Mouse (Mus musculus) MEL (cell line): ENCODE results near the gene Gp6. TPM values are rescaled to one million over a fixed set of nuclear protein-coding genes. Genes with fewer than 3 reads are reported as not detected.

ENCODE experiments used
- DNase-seq: peaks from one replicate; pipeline ENCODE4 v3.0.0; 2011; ENCODE audit warnings: low read depth, low spot score
- H3K27ac ChIP-seq: 2 replicates; pipeline ENCODE4 v1.5.1; 2012; ENCODE audit warnings: low read depth, mild to moderate bottlenecking, control low read depth, low read length, moderate library complexity; ENCODE audit not compliant: control insufficient read depth
- H3K27me3 ChIP-seq, 2 experiments: fragments of 150-350 bp in 1 of 2; sonication (generic) in 1 of 2; 2 replicates each; pipeline ENCODE4 v1.6.1; 2012; ENCODE audit warnings: low read length in 2 of 2, mild to moderate bottlenecking in 2 of 2, improper control_type of control experiment in 1 of 2, moderate library complexity in 1 of 2; ENCODE audit not compliant: insufficient read depth in 2 of 2, control insufficient read depth in 1 of 2
- H3K36me3 ChIP-seq, 2 experiments: 2 replicates each; pipeline ENCODE4 v1.6.1; 2012 to 2014; ENCODE audit warnings: low read length in 2 of 2, improper control_type of control experiment in 1 of 2, inconsistent platforms in 1 of 2, mild to moderate bottlenecking in 1 of 2; ENCODE audit not compliant: insufficient read depth in 2 of 2, control insufficient read depth in 1 of 2
- H3K4me1 ChIP-seq, 2 experiments: fragments of 150-350 bp in 1 of 2; sonication (generic) in 1 of 2; 2 replicates each; pipeline ENCODE4 v1.6.1; 2012; ENCODE audit warnings: low read length in 2 of 2, improper control_type of control experiment in 1 of 2, mild to moderate bottlenecking in 1 of 2; ENCODE audit not compliant: insufficient read depth in 2 of 2, control insufficient read depth in 1 of 2
- H3K4me3 ChIP-seq, 2 experiments: fragments of 150-350 bp in 1 of 2; sonication (generic) in 1 of 2; 2 replicates each; pipeline ENCODE4 v1.5.1; 2012; ENCODE audit warnings: low read depth in 2 of 2, low read length in 2 of 2, mild to moderate bottlenecking in 2 of 2, moderate library complexity in 2 of 2, control low read depth in 1 of 2, improper control_type of control experiment in 1 of 2; ENCODE audit not compliant: control insufficient read depth in 1 of 2, insufficient read depth in 1 of 2
- H3K79me2 ChIP-seq: 2 replicates; pipeline ENCODE4 v1.6.1; 2012; ENCODE audit warnings: mild to moderate bottlenecking, low read length, moderate library complexity; ENCODE audit not compliant: control insufficient read depth, poor library complexity, insufficient read depth
- H3K9ac ChIP-seq: 2 replicates; pipeline ENCODE4 v1.6.1; 2012; ENCODE audit warnings: low read depth, mild to moderate bottlenecking, control low read depth, low read length, moderate library complexity; ENCODE audit not compliant: control insufficient read depth, poor library complexity, severe bottlenecking
- H3K9me3 ChIP-seq: fragments of 150-350 bp; sonication (generic); replicated peaks from 2 replicates; pipeline ENCODE4 v1.6.1; 2012; ENCODE audit warnings: mild to moderate bottlenecking, low read length, improper control_type of control experiment, moderate library complexity; ENCODE audit not compliant: insufficient read depth
- BHLHE40 ChIP-seq: IDR thresholded peaks from 2 replicates; pipeline ENCODE4 v1.6.1; 2012; ENCODE audit warnings: low read depth, mild to moderate bottlenecking, inconsistent platforms, low read length, improper control_type of control experiment, borderline replicate concordance
- CHD1 ChIP-seq: IDR thresholded peaks from 2 replicates; pipeline ENCODE4 v1.6.1; 2012; ENCODE audit warnings: low read depth, mild to moderate bottlenecking, inconsistent platforms, low read length, improper control_type of control experiment
- CHD2 ChIP-seq: IDR thresholded peaks from 2 replicates; pipeline ENCODE4 v1.6.1; 2011; ENCODE audit warnings: low read length, improper control_type of control experiment
- CTCF ChIP-seq, 3 experiments: IDR thresholded peaks in 2 of 3; conservative IDR thresholded peaks in 1 of 3; 2 replicates each; pipeline ENCODE4 v1.5.1; 2011 to 2012; ENCODE audit warnings: low read length in 3 of 3, low read depth in 2 of 3, mild to moderate bottlenecking in 2 of 3, improper control_type of control experiment in 1 of 3, inconsistent platforms in 1 of 3, mixed read lengths in 1 of 3, moderate library complexity in 1 of 3; ENCODE audit not compliant: control insufficient read depth in 1 of 3, insufficient read depth in 1 of 3, poor library complexity in 1 of 3, severe bottlenecking in 1 of 3
- E2F4 ChIP-seq: IDR thresholded peaks from 2 replicates; pipeline ENCODE4 v1.6.1; 2011; ENCODE audit warnings: low read depth, low read length, improper control_type of control experiment, borderline replicate concordance
- ELF1 ChIP-seq: IDR thresholded peaks from 2 replicates; pipeline ENCODE4 v1.6.1; 2014; ENCODE audit warnings: low read depth, mild to moderate bottlenecking, inconsistent platforms, low read length, improper control_type of control experiment, moderate library complexity
- EP300 ChIP-seq, 2 experiments: IDR thresholded peaks; 2 replicates each; pipeline ENCODE4 v1.6.1; 2011; ENCODE audit warnings: improper control_type of control experiment in 2 of 2, low read length in 2 of 2, low read depth in 1 of 2, mild to moderate bottlenecking in 1 of 2
- ETS1 ChIP-seq: IDR thresholded peaks from 2 replicates; pipeline ENCODE4 v1.6.1; 2012; ENCODE audit warnings: low read depth, mild to moderate bottlenecking, inconsistent platforms, low read length, improper control_type of control experiment, moderate library complexity
- GABPA ChIP-seq: IDR thresholded peaks from 2 replicates; pipeline ENCODE4 v1.6.1; 2012; ENCODE audit warnings: low read depth, mild to moderate bottlenecking, inconsistent platforms, low read length, improper control_type of control experiment, moderate library complexity
- GATA1 ChIP-seq: IDR thresholded peaks from 2 replicates; pipeline ENCODE4 v1.6.1; 2011; ENCODE audit warnings: low read depth, low read length, improper control_type of control experiment
- JUND ChIP-seq: IDR thresholded peaks from 2 replicates; pipeline ENCODE4 v1.6.1; 2011; ENCODE audit warnings: low read depth, mild to moderate bottlenecking, improper control_type of control experiment, low read length
- KAT2A ChIP-seq: conservative IDR thresholded peaks from 2 replicates; pipeline ENCODE4 v1.6.1; 2012; ENCODE audit warnings: low read depth, low read length, improper control_type of control experiment, inconsistent platforms
- MAFK ChIP-seq: IDR thresholded peaks from 2 replicates; pipeline ENCODE4 v1.6.1; 2011; ENCODE audit warnings: low read depth, mild to moderate bottlenecking, low read length, improper control_type of control experiment, borderline replicate concordance
- MAX ChIP-seq: IDR thresholded peaks from 2 replicates; pipeline ENCODE4 v1.6.1; 2011; ENCODE audit warnings: low read length, improper control_type of control experiment
- MAZ ChIP-seq: IDR thresholded peaks from 2 replicates; pipeline ENCODE4 v1.6.1; 2012; ENCODE audit warnings: low read depth, mild to moderate bottlenecking, inconsistent platforms, low read length, improper control_type of control experiment
- MEF2A ChIP-seq: IDR thresholded peaks from 2 replicates; pipeline ENCODE4 v1.6.1; 2014; ENCODE audit warnings: low read depth, mild to moderate bottlenecking, inconsistent platforms, low read length, improper control_type of control experiment; ENCODE audit not compliant: poor library complexity, insufficient replicate concordance, severe bottlenecking; ENCODE audit errors: extremely low read depth
- MXI1 ChIP-seq: IDR thresholded peaks from 2 replicates; pipeline ENCODE4 v1.6.1; 2011; ENCODE audit warnings: mild to moderate bottlenecking, low read depth, low read length, improper control_type of control experiment
- MYB ChIP-seq: IDR thresholded peaks from 2 replicates; pipeline ENCODE4 v1.6.1; 2011; ENCODE audit warnings: mild to moderate bottlenecking, low read depth, low read length, improper control_type of control experiment
- MYC ChIP-seq: IDR thresholded peaks from 2 replicates; pipeline ENCODE4 v1.6.1; 2011; ENCODE audit warnings: low read depth, mild to moderate bottlenecking, low read length, improper control_type of control experiment, moderate library complexity
- NELFE ChIP-seq: IDR thresholded peaks from 2 replicates; pipeline ENCODE4 v1.6.1; 2011; ENCODE audit warnings: low read depth, low read length, improper control_type of control experiment
- POLR2A ChIP-seq, 2 experiments: IDR thresholded peaks; 2 replicates each; pipeline ENCODE4 v1.6.1; 2011 to 2012; ENCODE audit warnings: low read length in 2 of 2, mild to moderate bottlenecking in 2 of 2, control low read depth in 1 of 2, improper control_type of control experiment in 1 of 2, low read depth in 1 of 2, moderate library complexity in 1 of 2; ENCODE audit not compliant: control insufficient read depth in 1 of 2, insufficient read depth in 1 of 2, poor library complexity in 1 of 2
- POLR2AphosphoS2 ChIP-seq: IDR thresholded peaks from 2 replicates; pipeline ENCODE4 v1.6.1; 2011; ENCODE audit warnings: low read length, improper control_type of control experiment
- POLR2AphosphoS5 ChIP-seq: IDR thresholded peaks from 2 replicates; pipeline ENCODE4 v1.6.1; 2012; ENCODE audit warnings: low read depth, borderline replicate concordance, mild to moderate bottlenecking, inconsistent platforms, low read length, moderate library complexity, mixed read lengths
- RAD21 ChIP-seq: IDR thresholded peaks from 2 replicates; pipeline ENCODE4 v1.6.1; 2011; ENCODE audit warnings: mild to moderate bottlenecking, low read depth, low read length, improper control_type of control experiment
- RCOR1 ChIP-seq: IDR thresholded peaks from 2 replicates; pipeline ENCODE4 v1.6.1; 2012; ENCODE audit warnings: low read depth, mild to moderate bottlenecking, inconsistent platforms, low read length, improper control_type of control experiment
- SIN3A ChIP-seq: IDR thresholded peaks from 2 replicates; pipeline ENCODE4 v1.6.1; 2012; ENCODE audit warnings: low read length, improper control_type of control experiment, inconsistent platforms
- SMC3 ChIP-seq: IDR thresholded peaks from 2 replicates; pipeline ENCODE4 v1.6.1; 2011; ENCODE audit warnings: low read depth, low read length, improper control_type of control experiment
- TAL1 ChIP-seq: IDR thresholded peaks from 2 replicates; pipeline ENCODE4 v1.6.1; 2012; ENCODE audit warnings: mild to moderate bottlenecking, inconsistent platforms, low read length, moderate library complexity, mixed read lengths
- TBP ChIP-seq: IDR thresholded peaks from 2 replicates; pipeline ENCODE4 v1.8.0; 2011; ENCODE audit warnings: low read depth, low read length, improper control_type of control experiment
- TCF12 ChIP-seq: IDR thresholded peaks from 2 replicates; pipeline ENCODE4 v1.6.1; 2014; ENCODE audit warnings: low read depth, mild to moderate bottlenecking, inconsistent platforms, low read length, improper control_type of control experiment, moderate library complexity
- UBTF ChIP-seq: IDR thresholded peaks from 2 replicates; pipeline ENCODE4 v1.6.1; 2012; ENCODE audit warnings: low read depth, mild to moderate bottlenecking, inconsistent platforms, low read length, improper control_type of control experiment, moderate library complexity, borderline replicate concordance; ENCODE audit not compliant: insufficient read depth
- USF1 ChIP-seq: IDR thresholded peaks from 2 replicates; pipeline ENCODE4 v1.6.1; 2014; ENCODE audit warnings: low read depth, mild to moderate bottlenecking, inconsistent platforms, low read length, improper control_type of control experiment, moderate library complexity
- USF2 ChIP-seq, 2 experiments: IDR thresholded peaks; 2 replicates each; pipeline ENCODE4 v1.6.1; 2011 to 2012; ENCODE audit warnings: improper control_type of control experiment in 2 of 2, low read length in 2 of 2, borderline replicate concordance in 1 of 2, inconsistent platforms in 1 of 2, low read depth in 1 of 2, mild to moderate bottlenecking in 1 of 2; ENCODE audit not compliant: insufficient read depth in 1 of 2
- ZC3H11A ChIP-seq: IDR thresholded peaks from 2 replicates; pipeline ENCODE4 v1.6.1; 2012; ENCODE audit warnings: low read depth, mild to moderate bottlenecking, inconsistent platforms, low read length, improper control_type of control experiment
- ZKSCAN1 ChIP-seq: IDR thresholded peaks from 2 replicates; pipeline ENCODE4 v1.6.1; 2012; ENCODE audit warnings: low read depth, mild to moderate bottlenecking, inconsistent platforms, low read length, improper control_type of control experiment, moderate library complexity
- ZMIZ1 ChIP-seq: IDR thresholded peaks from 2 replicates; pipeline ENCODE4 v1.6.1; 2012; ENCODE audit warnings: low read depth, mild to moderate bottlenecking, inconsistent platforms, low read length, improper control_type of control experiment, moderate library complexity
- ZNF384 ChIP-seq: IDR thresholded peaks from 2 replicates; pipeline ENCODE4 v1.6.1; 2012; ENCODE audit warnings: low read depth, mild to moderate bottlenecking, inconsistent platforms, low read length, improper control_type of control experiment
- polyA plus RNA-seq, 2 experiments: library from polyadenylated mRNA; stranded (reverse) in 1 of 2; unstranded in 1 of 2; fragments of >175 nt in 1 of 2; fragments of >200 nt in 1 of 2; gene quantifications; 2 replicates each; pipeline versions ENCODE4 v1.2.1 to v1.2.4; 2012; ENCODE audit warnings: low replicate concordance in 2 of 2, low read depth in 1 of 2; ENCODE audit not compliant: insufficient read length in 2 of 2, insufficient read depth in 1 of 2, missing spikeins in 1 of 2
- total RNA-seq: library from RNA; depleted of rRNA; stranded (reverse); fragments of 300-350 nt; gene quantifications from 2 replicates; pipeline ENCODE4 v1.2.3, GENCODE M21; 2012

The Gp6 gene
- total and polyA plus RNA-seq, 3 experiments = not detected

GRCm38 (mm10) chr7:4445216-4445791 is 47.8 kb upstream of the Gp6 start, which contains the start of gene Rdh13:
Rdh13 (minus strand) TSS chr7:4445649.
- peaks cover 10% of the 10 kb centered on the region for H3K79me2 ChIP-seq
- H3K4me1 ChIP-seq = peaks cover 0 to 9% of the 10 kb centered on the region in 2 experiments; a peak in 2 of 4 replicates
- no peaks in the 10 kb centered on the region for H3K27me3 ChIP-seq
- peak within 1 kb of the TSS; percentile 77 for H3K9ac ChIP-seq
- peak within 1 kb of the TSS; percentile 23 for H3K27ac ChIP-seq
- peak; percentile 94 for DNase-seq
- H3K9me3 ChIP-seq = no peaks in the 10 kb centered on the region
- peaks cover 4 to 5% of the 10 kb centered on the region in 2 experiments for H3K36me3 ChIP-seq
- peak within 1 kb of the TSS; percentile 74 to 78 for H3K4me3 ChIP-seq
- TF ChIP-seq GATA1 (no peak), ELF1 (peak; percentile 91), POLR2A (IDR thresholded peaks at IDR 0.05; ENCODE audit: control insufficient read depth in 1 of 2, insufficient read depth in 1 of 2, low read depth in 1 of 2, low read length in 2 of 2, poor library complexity in 1 of 2) (peak; percentile 44 to 76; a peak in 3 of 4 replicates), NELFE (peak; percentile 72), TCF12 (no peak), POLR2AphosphoS5 (no peak), MXI1 (peak; percentile 93), JUND (no peak), TAL1 (no peak), MEF2A (no peak), EP300 (IDR thresholded peaks at IDR 0.05; ENCODE audit: low read depth in 1 of 2, low read length in 2 of 2) (no peak), ZNF384 (no peak), ETS1 (no peak), ZKSCAN1 (no peak), CHD2 (no peak), SIN3A (peak; percentile 84), GABPA (no peak), RCOR1 (no peak), ZC3H11A (no peak), USF2 (IDR thresholded peaks at IDR 0.05; ENCODE audit: borderline replicate concordance in 1 of 2, insufficient read depth in 1 of 2, low read depth in 1 of 2, low read length in 2 of 2) (no peak), MYB (no peak), MAX (peak; percentile 80; the same call in 1 of the 2 replicates), E2F4 (no peak), BHLHE40 (no peak), SMC3 (no peak), MYC (peak; percentile 72; the same call in 1 of the 2 replicates), UBTF (no peak), RAD21 (no peak), CTCF (IDR thresholded peaks at IDR 0.05 in 2 of 3, conservative IDR thresholded peaks at IDR 0.05 in 1 of 3; ENCODE audit: control insufficient read depth in 1 of 3, insufficient read depth in 1 of 3, low read depth in 2 of 3, low read length in 3 of 3, poor library complexity in 1 of 3, severe bottlenecking in 1 of 3) (no peak), KAT2A (peak; percentile 82), MAFK (no peak), CHD1 (no peak), USF1 (peak; percentile 54; the same call in 1 of the 2 replicates), ZMIZ1 (no peak), MAZ (no peak; the same call in 1 of the 2 replicates), POLR2AphosphoS2 (peak; percentile 54; the same call in 1 of the 2 replicates), TBP (no peak; the same call in 1 of the 2 replicates)
